Mouse (Mus musculus): ENCODE results near the gene Klra9.
"Not testable (repeated sequence)": the region's sequence is repeated elsewhere in the genome, so short reads cannot be mapped to it uniquely, and the experiment has no call there.

Klra9 gene

GRCm38 (mm10) chr6:130193012-130193411 lies at the start of gene Klra9:
Gene Klra9, minus strand, starts transcription at chr6:130193112.
- in situ Hi-C loops (cut with MboI; ENCODE audit: unreplicated experiment in 2 of 2), result not testable (repeated sequence)

- in situ Hi-C loops (cut with MboI; ENCODE audit: unreplicated experiment in 2 of 2), result loop anchor here (5.0 to 25.0 kb wide), 7 partner anchors 205 to 1117 kb away; partner anchors contain the start of genes Klra5 (in 1 of the 2), Klre1 (in 1 of the 2), Magohb (in 1 of the 2) and Styk1 (in 1 of the 2)
Measured at GRCm38 (mm10) chr6:130237536-130237935, 44.6 kb upstream of the Klra9 start.

- in situ Hi-C loops (cut with MboI; ENCODE audit: unreplicated experiment in 2 of 2), result loop anchor here (5.0 to 25.0 kb wide), 7 partner anchors 204 to 1118 kb away; partner anchors contain the start of genes Klra5 (in 1 of the 2), Klre1 (in 1 of the 2), Magohb (in 1 of the 2) and Styk1 (in 1 of the 2)
Measured at GRCm38 (mm10) chr6:130236635-130237034, 43.7 kb upstream of the Klra9 start.

- in situ Hi-C loops (cut with MboI; ENCODE audit: unreplicated experiment in 2 of 2), result loop anchor here (10.0 to 25.0 kb wide), 4 partner anchors 318 to 1122 kb away; partner anchors contain the start of genes Klra5 (in 1 of the 2), Magohb (in 1 of the 2) and Styk1 (in 1 of the 2)
Measured at GRCm38 (mm10) chr6:130233222-130233621, 40.3 kb upstream of the Klra9 start, which contains the start of gene Klra7. Gene Klra7, minus strand, starts transcription at chr6:130233322.

GRCm38 (mm10) chr6:130197453-130197852 lies 4.5 kb upstream of the Klra9 start:
- in situ Hi-C loops (cut with MboI; ENCODE audit: unreplicated experiment in 2 of 2), result not testable (repeated sequence)

GRCm38 (mm10) chr6:130129798-130130197 lies 63.1 kb downstream of the Klra9 start, which contains the start of gene Klra8:
Gene Klra8, minus strand, starts transcription at chr6:130129898.
- in situ Hi-C loops (cut with MboI; ENCODE audit: unreplicated experiment in 2 of 2), result not testable (repeated sequence)

All from v-Abl transformed pro-B cells (cell line).